Mouse (Mus musculus): Measurements from ENCODE around the gene Cers5. TPM values are rescaled to one million over a fixed set of nuclear protein-coding genes. Genes with fewer than 3 reads are reported as not detected.
A peak's percentile ranks its signal among the peaks of the same experiment; 100 is the strongest.

Gene Cers5
- polyA plus RNA-seq, 3 experiments from 2014 or later: 49.5 to 66.7 (median 56.5) TPM

GRCm38 (mm10) chr15:99724292-99725021 is 48.2 kb downstream of the Cers5 start:
- ATAC-seq: no peak

DNA sequence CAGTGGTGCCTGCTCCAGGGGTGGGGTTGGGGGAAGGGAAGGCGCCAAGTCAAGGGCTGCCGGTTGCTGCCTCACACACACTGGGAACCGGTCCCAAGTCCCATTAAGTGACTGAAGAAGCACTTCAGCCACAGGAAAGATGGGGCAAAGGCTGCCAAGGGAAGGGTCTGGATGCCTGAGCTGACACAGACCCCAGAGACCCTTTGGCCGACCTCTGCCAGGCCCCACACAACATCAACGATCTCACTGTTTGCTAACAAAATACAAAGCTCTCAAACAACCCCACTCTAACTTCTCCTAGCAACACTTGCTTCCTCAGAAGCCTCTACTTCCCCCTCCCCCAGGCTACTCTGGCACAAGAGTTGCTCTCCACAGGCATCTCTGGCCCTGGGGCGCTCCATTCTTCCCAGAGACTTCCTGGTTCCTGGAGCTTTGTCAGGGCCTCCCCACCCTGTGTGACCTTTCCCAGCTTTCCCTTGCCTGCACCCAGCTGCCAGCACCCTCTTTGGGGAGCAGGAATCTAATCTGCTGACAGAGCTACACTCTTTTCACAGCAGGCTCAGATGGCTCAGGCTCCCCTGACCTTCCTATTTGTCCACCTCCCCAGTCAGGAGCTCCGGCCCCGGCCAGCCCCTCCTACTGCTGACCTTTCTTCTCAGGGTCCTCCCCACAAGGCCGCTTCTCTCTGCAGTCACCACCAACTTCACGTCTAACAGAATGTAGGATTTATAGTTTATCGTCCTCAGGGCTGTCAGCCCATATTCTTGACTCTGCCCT is 49.0 kb downstream of the Cers5 start:
- ATAC-seq: no peak

DNA sequence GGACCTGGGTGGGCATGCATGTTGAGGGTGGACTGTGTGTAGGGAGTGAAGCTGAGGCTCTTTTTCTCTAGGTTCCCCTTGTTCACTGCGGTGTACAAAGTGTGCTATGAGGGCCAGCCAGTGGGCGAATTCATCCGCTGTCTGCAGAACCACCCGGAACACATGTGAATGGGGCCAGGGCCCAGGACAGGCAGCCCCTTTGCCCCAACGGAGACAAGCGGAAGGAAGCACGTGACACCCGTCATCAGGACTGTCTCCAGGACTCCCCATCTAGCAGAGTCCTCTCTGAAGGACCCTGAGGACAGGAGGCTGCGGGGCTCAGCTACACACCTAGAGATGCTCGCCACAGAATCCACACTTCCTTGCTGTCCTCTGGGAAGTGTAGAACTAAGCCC is 49.6 kb downstream of the Cers5 start:
- ATAC-seq: no peak

DNA sequence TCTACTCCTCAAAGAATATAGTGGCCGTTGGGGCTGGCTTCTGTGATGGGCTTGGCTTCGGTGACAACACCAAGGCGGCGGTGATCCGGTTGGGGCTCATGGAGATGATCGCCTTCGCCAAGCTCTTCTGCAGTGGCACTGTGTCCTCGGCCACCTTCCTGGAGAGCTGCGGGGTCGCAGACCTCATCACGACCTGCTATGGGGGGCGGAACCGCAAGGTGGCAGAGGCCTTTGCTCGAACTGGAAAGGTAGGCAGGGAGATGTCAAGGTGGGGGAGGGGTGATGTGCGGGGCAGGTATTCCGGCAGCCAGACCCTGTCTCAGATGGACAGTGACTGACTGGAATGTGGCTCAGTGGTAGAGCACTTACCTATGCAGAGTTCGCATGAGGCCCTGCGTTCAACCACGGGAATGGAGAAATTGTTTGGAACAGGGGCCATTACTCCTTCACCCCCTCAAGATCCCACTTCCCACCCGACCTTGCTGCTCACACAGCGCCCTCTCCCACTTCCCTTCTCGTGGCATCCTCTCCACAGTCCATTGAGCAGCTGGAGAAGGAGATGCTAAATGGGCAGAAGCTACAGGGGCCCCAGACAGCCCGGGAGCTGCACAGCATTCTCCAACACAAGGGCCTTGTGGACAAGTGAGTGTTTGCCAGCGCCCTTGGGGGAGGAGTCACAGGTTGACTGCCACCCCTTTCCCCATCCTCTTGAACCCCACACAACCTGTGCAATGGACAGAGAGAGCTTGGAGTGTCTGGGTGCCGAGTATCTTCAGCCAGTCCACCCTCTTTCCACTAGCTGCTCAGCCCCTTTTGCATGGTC is 50.6 kb downstream of the Cers5 start:
- no peak for ATAC-seq

GRCm38 (mm10) chr15:99719865-99720264 is 52.8 kb downstream of the Cers5 start:
- no peak for ATAC-seq

DNA sequence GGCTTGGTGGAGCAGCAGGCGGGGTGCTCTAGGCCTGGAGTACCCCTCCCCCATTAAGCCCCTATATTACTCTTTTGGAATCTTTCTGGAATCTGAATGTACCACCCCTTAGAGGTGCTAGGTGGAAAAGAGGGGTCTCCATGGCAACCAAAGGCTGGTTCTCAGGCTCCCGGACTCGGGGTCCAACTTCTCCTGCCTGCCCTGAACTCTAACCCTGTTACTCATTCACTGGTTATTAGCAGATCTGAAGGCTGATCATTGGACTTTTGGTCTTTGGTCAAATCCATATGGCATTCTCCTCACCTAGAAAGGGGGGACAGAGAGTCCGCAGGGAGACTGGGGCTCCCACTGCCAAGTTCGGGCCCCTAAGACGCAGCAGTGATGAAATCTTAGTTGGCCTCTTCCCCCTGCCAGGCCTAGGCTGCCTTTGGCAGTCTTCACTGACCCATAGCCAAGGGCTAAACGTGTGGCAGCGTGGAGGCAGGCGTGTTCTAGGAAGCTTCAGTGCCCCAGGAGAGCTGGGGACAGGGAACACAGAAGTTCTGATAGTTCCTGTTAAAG is 54.1 kb downstream of the Cers5 start:
- no peak for ATAC-seq

- no peak for ATAC-seq
Observed at GRCm38 (mm10) chr15:99717386-99718334, 55.0 kb downstream of the Cers5 start, which contains the start of gene Gpd1. Gene Gpd1, plus strand, starts transcription at chr15:99717515.

- no peak for ATAC-seq
Observed at GRCm38 (mm10) chr15:99716814-99717213, 55.9 kb downstream of the Cers5 start.

DNA sequence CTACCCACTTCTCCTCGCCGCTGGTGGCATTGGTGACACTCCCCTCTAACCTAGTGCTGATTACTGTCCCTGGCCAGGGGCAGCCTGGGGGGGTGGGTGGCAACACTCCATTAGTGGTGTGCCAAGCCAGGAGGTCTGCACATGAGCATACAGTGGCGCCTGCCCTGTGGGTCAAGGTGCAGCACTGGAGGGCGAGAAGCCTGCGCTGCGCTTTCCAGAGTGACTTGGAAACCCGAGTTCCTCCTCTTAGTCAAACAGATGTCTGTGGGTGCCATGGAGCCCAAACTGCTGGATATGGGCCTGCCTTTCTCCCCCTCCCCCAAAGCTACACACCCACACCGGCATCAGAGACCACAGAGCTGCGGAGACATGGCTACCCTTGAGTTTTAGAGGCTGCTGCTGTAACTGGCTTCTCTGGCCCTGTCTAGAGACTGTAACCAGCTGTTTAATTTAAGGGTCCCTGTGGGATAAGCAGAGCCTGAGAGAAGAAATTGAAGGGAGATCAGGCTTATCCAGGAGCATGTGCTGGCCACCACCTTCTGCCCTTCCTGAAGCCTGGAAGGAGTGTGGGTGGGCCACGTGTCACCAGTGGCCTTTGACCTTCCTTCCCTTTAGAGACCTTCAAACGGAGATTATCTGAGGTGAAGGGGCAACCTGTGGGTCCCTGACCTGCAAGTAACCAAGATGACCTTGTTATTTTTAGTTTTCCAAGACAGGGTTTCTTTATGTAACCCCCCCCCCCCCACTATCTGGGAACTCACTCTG is 56.5 kb downstream of the Cers5 start:
- ATAC-seq: no peak

DNA sequence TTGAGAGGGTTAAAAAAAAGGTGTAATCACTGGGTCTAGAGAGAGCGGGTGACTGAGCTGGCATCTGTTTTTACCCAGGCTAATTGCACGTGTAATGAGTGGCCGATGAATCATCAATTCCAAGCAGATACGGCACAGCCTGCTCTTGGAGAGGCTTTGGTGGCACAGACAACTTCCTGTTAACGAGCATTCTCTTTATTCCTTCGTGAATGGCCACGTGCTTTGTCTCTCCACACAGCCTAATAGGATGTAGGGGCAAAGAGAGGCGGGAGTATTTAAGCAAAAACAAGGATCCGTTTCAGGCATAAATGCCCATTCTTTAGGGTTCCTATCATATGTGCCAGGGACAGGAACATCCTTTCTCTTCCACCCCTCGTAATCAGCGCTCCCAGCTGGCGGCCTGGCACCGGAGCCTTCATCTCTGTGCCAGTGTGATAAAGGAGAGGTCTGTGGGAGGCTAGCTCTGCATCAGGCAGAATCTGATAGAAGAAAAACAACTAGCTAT is 57.3 kb downstream of the Cers5 start:
- no peak for ATAC-seq

DNA sequence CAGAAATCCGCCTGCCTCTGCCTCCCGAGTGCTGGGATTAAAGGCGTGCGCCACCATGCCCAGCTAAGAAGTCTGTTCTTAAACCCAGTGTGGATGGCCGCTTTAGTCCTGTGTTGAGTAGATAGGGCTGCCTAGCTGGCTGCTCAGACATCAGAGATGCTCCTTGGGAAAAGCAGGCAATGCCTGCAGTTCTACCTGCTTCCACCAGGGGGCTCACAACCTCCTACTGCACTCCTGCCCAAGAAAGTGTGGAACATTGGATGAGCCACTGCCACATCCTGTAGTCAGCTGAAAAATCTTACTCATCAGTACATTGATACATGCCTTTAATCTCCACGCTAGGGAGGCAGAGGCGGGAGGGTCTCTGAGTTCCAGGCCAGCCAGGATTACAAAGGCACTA is 57.8 kb downstream of the Cers5 start:
- peak; percentile 82 for ATAC-seq

GRCm38 (mm10) chr15:99714206-99714605 is 58.5 kb downstream of the Cers5 start:
- ATAC-seq: no peak

GRCm38 (mm10) chr15:99713569-99713968 is 59.1 kb downstream of the Cers5 start:
- no peak for ATAC-seq

DNA sequence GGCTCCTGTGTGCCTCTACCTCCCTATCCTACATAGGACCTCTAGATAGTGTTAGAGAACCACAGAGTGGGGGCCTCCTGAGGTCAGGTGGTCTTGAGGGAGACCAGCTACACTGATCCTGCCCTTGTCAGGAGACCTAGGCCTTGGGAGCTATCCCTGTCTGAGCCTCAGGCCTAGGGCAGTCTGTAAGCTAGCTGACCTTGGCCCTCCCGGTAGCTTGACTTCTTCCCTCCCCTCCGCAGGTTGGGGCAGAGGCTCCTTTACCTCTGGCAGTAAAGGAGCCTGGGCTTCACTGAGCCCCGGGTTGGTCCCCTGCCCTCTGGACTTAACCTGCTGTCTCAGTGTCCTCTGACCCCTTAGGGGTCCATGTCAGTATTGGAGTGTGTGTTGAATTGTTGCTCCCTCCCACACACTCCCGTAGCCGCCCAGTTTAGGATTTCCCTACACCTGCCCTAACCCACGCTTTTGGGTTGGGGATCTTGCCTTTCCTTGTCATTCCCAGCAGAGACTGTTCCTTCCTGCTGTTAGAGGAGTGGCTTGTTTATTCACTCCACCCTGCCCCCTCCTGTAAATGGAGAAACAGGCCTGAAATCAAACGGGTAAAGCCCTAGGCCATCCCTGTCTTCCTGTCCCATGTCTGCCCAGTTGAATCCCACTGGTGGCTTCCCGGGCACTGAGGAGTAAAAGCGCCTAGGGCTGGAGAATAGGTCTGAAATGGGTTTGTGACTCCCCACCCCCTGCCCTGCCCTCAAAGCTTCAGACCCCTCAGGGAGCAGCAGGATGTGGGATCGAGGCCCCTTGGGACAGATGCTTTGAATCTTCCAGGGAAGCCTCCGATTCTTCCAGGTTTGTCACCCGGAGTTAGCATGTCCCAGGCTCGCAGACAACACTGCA is 59.8 kb downstream of the Cers5 start:
- ATAC-seq: no peak

DNA sequence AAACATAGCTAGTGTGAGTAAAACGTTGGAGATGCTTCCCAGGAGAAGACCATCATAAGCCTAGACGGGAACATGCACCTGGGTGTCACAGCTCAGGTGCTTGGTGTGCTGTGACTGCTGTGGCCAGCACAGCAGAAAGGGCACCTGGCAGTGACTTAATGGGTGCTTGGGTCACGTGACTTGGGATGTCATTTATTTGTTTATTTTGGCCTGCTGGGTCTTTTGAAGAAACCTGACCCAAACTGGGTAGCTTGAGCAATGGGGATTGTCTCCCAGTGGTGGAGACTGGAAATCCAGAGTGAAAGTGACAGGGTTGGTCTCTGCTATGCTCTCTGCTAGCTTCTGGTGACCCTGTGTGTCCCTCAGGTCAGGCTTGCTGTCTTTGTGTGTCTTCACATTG is 61.2 kb downstream of the Cers5 start:
- ATAC-seq: no peak

DNA sequence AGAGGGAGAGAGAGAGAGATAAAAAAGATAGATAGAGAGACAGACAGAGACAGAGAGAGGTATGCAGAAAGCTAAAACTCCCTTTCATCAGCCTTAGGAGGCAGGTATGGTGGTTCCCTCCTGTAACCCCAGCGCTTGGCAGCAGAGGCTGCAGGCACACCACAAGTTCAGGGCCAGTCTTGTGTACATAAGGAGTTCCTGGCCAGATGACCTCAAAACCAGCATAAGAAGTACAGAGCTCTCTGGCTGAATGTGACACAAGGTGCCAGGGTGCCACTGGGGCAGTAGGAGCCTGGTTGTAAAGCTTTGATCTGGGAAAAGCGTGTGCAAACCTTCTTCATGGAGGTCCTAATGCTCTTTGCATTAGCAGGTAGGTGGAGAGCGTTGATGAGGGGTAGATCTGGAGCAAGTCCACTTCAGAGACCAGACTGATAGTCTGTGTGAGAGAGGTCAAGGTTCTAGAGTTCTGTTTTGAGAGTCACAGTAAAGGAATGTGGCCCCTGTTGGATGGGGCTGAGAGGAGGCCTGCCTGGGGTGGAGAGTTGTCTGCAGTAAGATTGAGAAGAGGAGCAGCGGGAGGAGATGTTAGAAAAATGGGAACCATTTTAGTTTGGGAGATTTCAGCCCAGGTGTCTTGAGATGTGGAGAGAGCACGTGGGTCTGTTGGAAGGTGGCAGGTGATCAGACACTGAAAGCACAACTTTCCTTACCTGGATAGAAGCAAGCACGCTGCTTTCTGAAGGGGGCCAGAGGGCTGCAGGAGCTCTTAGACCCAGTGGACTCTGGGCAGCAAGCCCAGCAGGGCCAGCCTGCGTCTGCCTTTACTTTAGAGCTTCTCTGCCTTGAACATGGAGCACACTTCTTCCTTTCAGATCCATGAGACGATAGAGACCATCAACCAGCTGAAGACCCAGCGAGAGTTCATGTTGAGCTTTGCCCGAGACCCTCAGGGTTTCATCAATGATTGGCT is 62.2 kb downstream of the Cers5 start:
- no peak for ATAC-seq

- ATAC-seq: no peak
Observed at GRCm38 (mm10) chr15:99708176-99708575, 64.5 kb downstream of the Cers5 start.

GRCm38 (mm10) chr15:99705440-99706048 is 67.1 kb downstream of the Cers5 start, which contains the start of gene Gm17349:
Gene Gm17349, minus strand, starts transcription at chr15:99705490.
- ATAC-seq: peak; percentile 42
